Mouse (Mus musculus) forebrain, embryonic 11.5 days (tissue): Measurements from ENCODE around the gene Cphx3. TPM values are rescaled to one million over a fixed set of nuclear protein-coding genes. Genes with fewer than 3 reads are reported as not detected.
"Not testable (repeated sequence)": the region's sequence is repeated elsewhere in the genome, so short reads cannot be mapped to it uniquely, and the experiment has no call there.

ENCODE experiments used
- ATAC-seq: fragments of 200-750 bp; cut with Nextera tagmentation; replicated peaks from 2 replicates; pipeline ENCODE4 v1.8.0; 2017; ENCODE audit warnings: moderate TSS enrichment; ENCODE audit not compliant: low FRiP score
- DNase-seq: peaks from one replicate; pipeline ENCODE4 v3.0.0-alpha.2; 2017; ENCODE audit warnings: low spot score
- H3K27ac ChIP-seq: fragments of 300-500 bp; sonication (generic); 2 replicates; pipeline ENCODE4 v1.5.1; 2014; ENCODE audit warnings: low read depth, low read length
- H3K27me3 ChIP-seq: fragments of 300-500 bp; sonication (generic); 2 replicates; pipeline ENCODE4 v1.6.1; 2014; ENCODE audit warnings: mild to moderate bottlenecking, low read length, mixed read lengths; ENCODE audit not compliant: control insufficient read depth, insufficient read depth
- H3K36me3 ChIP-seq: fragments of 300-500 bp; sonication (generic); 2 replicates; pipeline ENCODE4 v1.6.1; 2014; ENCODE audit warnings: mild to moderate bottlenecking, low read length, moderate library complexity, mixed read lengths; ENCODE audit not compliant: control insufficient read depth, insufficient read depth
- H3K4me1 ChIP-seq: fragments of 300-500 bp; sonication (generic); replicated peaks from 2 replicates; pipeline ENCODE4 v1.6.1; 2014; ENCODE audit warnings: low read length, mixed read lengths; ENCODE audit not compliant: control insufficient read depth, insufficient read depth
- H3K4me2 ChIP-seq: fragments of 300-500 bp; sonication (generic); 2 replicates; pipeline ENCODE4 v1.6.1; 2014; ENCODE audit warnings: low read depth, mild to moderate bottlenecking, low read length, moderate library complexity, mixed read lengths; ENCODE audit not compliant: severe bottlenecking
- H3K4me3 ChIP-seq: fragments of 300-500 bp; sonication (generic); 2 replicates; pipeline ENCODE4 v1.5.1; 2014; ENCODE audit warnings: low read depth, low read length
- H3K9ac ChIP-seq: fragments of 300-500 bp; sonication (generic); 2 replicates; pipeline ENCODE4 v1.6.1; 2014; ENCODE audit warnings: low read length
- H3K9me3 ChIP-seq: fragments of 300-500 bp; sonication (generic); 2 replicates; pipeline ENCODE4 v1.6.1; 2016; ENCODE audit warnings: low read length, mixed read lengths; ENCODE audit not compliant: control insufficient read depth
- WGBS: fragments of 180-500 bp; shearing (Covaris S2); extraction: QIAGEN DNeasy Blood & Tissue Kit; methylation state at CpG from one replicate; pipeline ENCODE4 v1.1.7; 2014; 5-methylcytosine and 5-hydroxymethylcytosine counted together
- polyA plus RNA-seq: library from polyadenylated mRNA; unstranded; fragments of >200 nt; fragmentation: Nextera tagmentation; extraction: Ambion mirVana; gene quantifications from 2 replicates; pipeline ENCODE4 v1.2.1, GENCODE M21; 2014

Cphx3 gene
- polyA plus RNA-seq, 1 experiment from 2014 or later = not detected

GRCm38 (mm10) chr14:26186638-26187037 is 104.5 kb downstream of the Cphx3 start:
- not testable (repeated sequence) for H3K4me3 ChIP-seq, H3K4me1 ChIP-seq, H3K36me3 ChIP-seq, H3K9ac ChIP-seq, H3K27ac ChIP-seq, H3K9me3 ChIP-seq, ATAC-seq, H3K27me3 ChIP-seq, DNase-seq, H3K4me2 ChIP-seq
- no CpG with 5 or more reads among the region's 9 CpGs for WGBS

GRCm38 (mm10) chr14:26188361-26188760 is 106.3 kb downstream of the Cphx3 start:
- not testable (repeated sequence) for H3K9me3 ChIP-seq, H3K4me2 ChIP-seq, H3K9ac ChIP-seq, H3K4me3 ChIP-seq, H3K4me1 ChIP-seq, H3K36me3 ChIP-seq, H3K27me3 ChIP-seq, ATAC-seq, DNase-seq, H3K27ac ChIP-seq
- no CpG with 5 or more reads among the region's 8 CpGs for WGBS

GRCm38 (mm10) chr14:26197851-26198250 is 115.8 kb downstream of the Cphx3 start:
- not testable (repeated sequence) for H3K4me2 ChIP-seq, ATAC-seq, H3K4me1 ChIP-seq, H3K36me3 ChIP-seq, H3K27me3 ChIP-seq, H3K9me3 ChIP-seq, H3K9ac ChIP-seq, H3K27ac ChIP-seq, DNase-seq, H3K4me3 ChIP-seq
- no CpG with 5 or more reads among the region's 3 CpGs for WGBS

GRCm38 (mm10) chr14:26206197-26206925 is 124.3 kb downstream of the Cphx3 start:
- DNase-seq, H3K36me3 ChIP-seq, H3K27ac ChIP-seq, H3K9ac ChIP-seq, H3K4me3 ChIP-seq, H3K4me2 ChIP-seq, H3K4me1 ChIP-seq, H3K27me3 ChIP-seq, H3K9me3 ChIP-seq: not testable (repeated sequence)
- no CpG with 5 or more reads among the region's 44 CpGs for WGBS
- peak; percentile 75 for ATAC-seq

- not testable (repeated sequence) for DNase-seq, H3K4me2 ChIP-seq, H3K4me3 ChIP-seq, H3K27me3 ChIP-seq, H3K4me1 ChIP-seq, H3K9ac ChIP-seq, ATAC-seq, H3K36me3 ChIP-seq, H3K27ac ChIP-seq, H3K9me3 ChIP-seq
- WGBS = no CpG with 5 or more reads among the region's 10 CpGs
Observed at GRCm38 (mm10) chr14:26206926-26207247, 124.8 kb downstream of the Cphx3 start, which contains the start of gene Tmem254b. Gene Tmem254b (minus strand): TSS chr14:26207041.

GRCm38 (mm10) chr14:26216233-26217000 is 134.3 kb downstream of the Cphx3 start:
- not testable (repeated sequence) for H3K4me1 ChIP-seq, H3K4me3 ChIP-seq, H3K27me3 ChIP-seq, DNase-seq, H3K36me3 ChIP-seq, H3K4me2 ChIP-seq, H3K9me3 ChIP-seq, H3K27ac ChIP-seq, ATAC-seq, H3K9ac ChIP-seq
- no CpG with 5 or more reads among the region's 5 CpGs for WGBS

GRCm38 (mm10) chr14:26237183-26237582 is 155.1 kb downstream of the Cphx3 start:
- not testable (repeated sequence) for H3K27ac ChIP-seq, ATAC-seq, H3K4me2 ChIP-seq, DNase-seq, H3K9ac ChIP-seq, H3K27me3 ChIP-seq, H3K4me3 ChIP-seq, H3K9me3 ChIP-seq, H3K36me3 ChIP-seq, H3K4me1 ChIP-seq
- WGBS = no CpG with 5 or more reads among the region's 2 CpGs

GRCm38 (mm10) chr14:26257756-26258617 is 175.9 kb downstream of the Cphx3 start, which contains the start of gene Duxbl3:
Gene Duxbl3 (plus strand): TSS chr14:26257962.
- DNase-seq, H3K27ac ChIP-seq: not testable (repeated sequence)
- no CpG with 5 or more reads among the region's 25 CpGs for WGBS

More at GRCm38 (mm10) chr14:26257756-26258617, 175.9 kb downstream of the Cphx3 start, which contains the start of gene Duxbl3:
- H3K9me3 ChIP-seq, H3K4me3 ChIP-seq, H3K9ac ChIP-seq, H3K27me3 ChIP-seq, H3K36me3 ChIP-seq, H3K4me2 ChIP-seq, H3K4me1 ChIP-seq: not testable (repeated sequence)
- ATAC-seq = peak; percentile 86
